Mouse (Mus musculus) brown adipose tissue, adult 24 weeks (tissue): Measurements from ENCODE around the gene Cpt1b. TPM values are rescaled to one million over a fixed set of nuclear protein-coding genes. Genes with fewer than 3 reads are reported as not detected.

ENCODE experiments used
- polyA plus RNA-seq: library from polyadenylated mRNA; stranded (reverse); fragments of >200 nt; gene quantifications from 2 replicates; pipeline ENCODE4 v1.2.4, GENCODE M21; 2012; ENCODE audit not compliant: missing spikeins, insufficient read depth, insufficient read length

Cpt1b gene
- polyA plus RNA-seq, 1 experiment, result 455 TPM

Other genes with a start within 250 kb of the Cpt1b start
- gene Plxnb2, start 245.1 kb downstream of the Cpt1b start, polyA plus RNA-seq, result 5.4 and 7.5 TPM in 2 replicates
- gene Dennd6b, start 229.4 kb downstream of the Cpt1b start, polyA plus RNA-seq, result 1.8 and 2.2 TPM in 2 replicates
- 23.0 and 25.7 TPM in 2 replicates for gene Ppp6r2, start 214.3 kb downstream of the Cpt1b start, polyA plus RNA-seq
- 23.6 and 24.4 TPM in 2 replicates for gene Sbf1, start 110.6 kb downstream of the Cpt1b start, polyA plus RNA-seq
- gene Adm2, start 103.1 kb downstream of the Cpt1b start, polyA plus RNA-seq, result not detected in 2 replicates
- not detected in 2 replicates for gene Miox, start 91.5 kb downstream of the Cpt1b start, polyA plus RNA-seq
- 10.6 and 12.7 TPM in 2 replicates for gene Lmf2, start 70.2 kb downstream of the Cpt1b start, polyA plus RNA-seq
- 59.3 and 60.2 TPM in 2 replicates for gene Ncaph2, start 70.1 kb downstream of the Cpt1b start, polyA plus RNA-seq
- gene Sco2, start 52.0 kb downstream of the Cpt1b start, polyA plus RNA-seq, result 22.7 and 24.0 TPM in 2 replicates
- gene Tymp, start 48.8 kb downstream of the Cpt1b start, polyA plus RNA-seq, result 0.55 TPM in 1 of 2 replicates, not detected in the other
- gene Odf3b, start 46.6 kb downstream of the Cpt1b start, polyA plus RNA-seq, result not detected in 2 replicates
- not detected in 2 replicates for gene Klhdc7b, start 40.9 kb downstream of the Cpt1b start, polyA plus RNA-seq
- not detected in 2 replicates for gene Syce3, start 15.4 kb downstream of the Cpt1b start, polyA plus RNA-seq
- 1.1 and 2.4 TPM in 2 replicates for gene C730034F03Rik, start 3.7 kb upstream of the Cpt1b start, polyA plus RNA-seq
- 2.1 and 11.4 TPM in 2 replicates for gene Gm44502, start 3.8 kb upstream of the Cpt1b start, polyA plus RNA-seq
- gene Chkb, start 4.0 kb upstream of the Cpt1b start, polyA plus RNA-seq, result 151 and 203 TPM in 2 replicates
- gene Mapk8ip2, start 28.1 kb upstream of the Cpt1b start, polyA plus RNA-seq, result not detected in 2 replicates
- 17.2 and 24.2 TPM in 2 replicates for gene Arsa, start 51.6 kb upstream of the Cpt1b start, polyA plus RNA-seq
- gene Shank3, start 73.8 kb upstream of the Cpt1b start, polyA plus RNA-seq, result 6.8 and 15.5 TPM in 2 replicates
- not detected in 2 replicates for gene Acr, start 142.5 kb upstream of the Cpt1b start, polyA plus RNA-seq
- 2.7 and 4.4 TPM in 2 replicates for gene Rabl2, start 166.1 kb upstream of the Cpt1b start, polyA plus RNA-seq